Mouse (Mus musculus): ENCODE results near the gene Anpep. TPM values are rescaled to one million over a fixed set of nuclear protein-coding genes. Genes with fewer than 3 reads are reported as not detected.

Gene Anpep
- polyA plus RNA-seq (2015; fragmentation: Nextera tagmentation; extraction: Ambion mirVana): 16.8 and 26.6 TPM in 2 replicates

- Histone ChIP-seq H3K36me3 (ENCODE audit: control insufficient read depth, insufficient read depth) (no peaks in the 10 kb centered on the region), H3K4me1 (ENCODE audit: control insufficient read depth, low read depth, low read length) (no peaks in the 10 kb centered on the region), H3K27ac (ENCODE audit: low read length) (no peak within 1 kb of the TSS), H3K9me3 (replicated peaks; ENCODE audit: control insufficient read depth, low read length) (no peaks in the 10 kb centered on the region), H3K9ac (ENCODE audit: low read depth, low read length) (no peak within 1 kb of the TSS), H3K4me3 (ENCODE audit: low read depth, low read length) (no peak within 1 kb of the TSS), H3K4me2 (ENCODE audit: low read depth, low read length) (no peak within 1 kb of the TSS), H3K27me3 (ENCODE audit: control insufficient read depth, insufficient read depth, low read depth, low read length) (no peaks in the 10 kb centered on the region)
- 64% methylated on average over 9 of the region's 9 CpGs for WGBS (ENCODE audit: insufficient replicate concordance)
- ATAC-seq (ENCODE audit: low read depth): no peak
Measured at GRCm38 (mm10) chr7:79860811-79861210, at the start of gene Anpep. TSS of gene Anpep (minus strand) at chr7:79861059.

DNA sequence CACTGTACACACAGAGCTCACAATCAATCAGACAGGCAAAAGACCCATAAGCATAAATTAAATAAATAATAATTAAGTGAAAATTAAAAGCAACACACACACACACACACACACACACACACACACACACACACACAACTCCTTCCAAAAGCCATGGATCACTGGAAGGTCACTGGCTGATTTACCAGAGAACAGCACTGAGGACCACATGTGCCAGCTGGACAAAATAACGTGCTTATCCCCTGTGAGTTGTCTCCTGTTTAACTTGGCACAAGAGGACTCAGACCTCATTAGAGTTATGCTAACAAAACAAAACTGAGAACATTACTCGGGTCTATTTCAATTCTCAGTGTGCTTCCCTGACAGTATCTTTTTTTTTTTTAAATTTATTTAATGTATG, 46.5 kb upstream of the Anpep start:
- Histone ChIP-seq H3K4me2 (ENCODE audit: low read depth, low read length) (no peak overlapping the region), H3K4me3 (ENCODE audit: low read depth, low read length) (no peak overlapping the region), H3K27me3 (ENCODE audit: control insufficient read depth, insufficient read depth, low read depth, low read length) (no peaks in the 10 kb centered on the region), H3K36me3 (ENCODE audit: control insufficient read depth, insufficient read depth) (peaks cover 4% of the 10 kb centered on the region; the same call in 1 of the 2 replicates), H3K4me1 (ENCODE audit: control insufficient read depth, low read depth, low read length) (peaks cover 2% of the 10 kb centered on the region; the same call in 1 of the 2 replicates), H3K27ac (ENCODE audit: low read length) (no peak overlapping the region), H3K9ac (ENCODE audit: low read depth, low read length) (no peak overlapping the region), H3K9me3 (replicated peaks; ENCODE audit: control insufficient read depth, low read length) (no peaks in the 10 kb centered on the region)
- ATAC-seq (ENCODE audit: low read depth): no peak
- 59% methylated on average over 2 of the region's 2 CpGs for WGBS (ENCODE audit: insufficient replicate concordance)

DNA sequence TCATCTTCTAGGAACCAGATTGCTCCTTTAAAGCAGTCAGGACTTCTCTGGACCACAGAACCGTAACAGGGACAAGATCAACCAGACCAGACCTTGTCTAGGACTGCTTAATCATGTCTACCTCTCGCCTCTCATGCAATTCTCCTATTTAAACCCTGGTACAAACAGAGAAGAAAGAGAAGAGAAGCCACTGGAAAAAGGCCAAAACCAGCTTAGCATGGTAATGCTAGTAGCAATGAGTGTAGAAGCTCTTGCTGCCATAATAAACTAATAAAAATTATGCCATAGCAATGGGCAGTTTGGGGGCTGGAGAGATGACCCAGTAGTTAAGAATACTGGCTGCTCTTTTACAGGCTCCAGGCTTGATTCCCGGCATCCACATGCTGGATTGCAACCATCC, 46.1 kb upstream of the Anpep start:
- Histone ChIP-seq H3K36me3 (ENCODE audit: control insufficient read depth, insufficient read depth) (peaks cover 4% of the 10 kb centered on the region; the same call in 1 of the 2 replicates), H3K27ac (ENCODE audit: low read length) (no peak overlapping the region), H3K9me3 (replicated peaks; ENCODE audit: control insufficient read depth, low read length) (no peaks in the 10 kb centered on the region), H3K27me3 (ENCODE audit: control insufficient read depth, insufficient read depth, low read depth, low read length) (no peaks in the 10 kb centered on the region), H3K4me2 (ENCODE audit: low read depth, low read length) (no peak overlapping the region), H3K4me1 (ENCODE audit: control insufficient read depth, low read depth, low read length) (peaks cover 2% of the 10 kb centered on the region; the same call in 1 of the 2 replicates), H3K4me3 (ENCODE audit: low read depth, low read length) (no peak overlapping the region), H3K9ac (ENCODE audit: low read depth, low read length) (no peak overlapping the region)
- no peak for ATAC-seq (ENCODE audit: low read depth)
- WGBS (ENCODE audit: insufficient replicate concordance): 69% methylated on average over 3 of the region's 3 CpGs

DNA sequence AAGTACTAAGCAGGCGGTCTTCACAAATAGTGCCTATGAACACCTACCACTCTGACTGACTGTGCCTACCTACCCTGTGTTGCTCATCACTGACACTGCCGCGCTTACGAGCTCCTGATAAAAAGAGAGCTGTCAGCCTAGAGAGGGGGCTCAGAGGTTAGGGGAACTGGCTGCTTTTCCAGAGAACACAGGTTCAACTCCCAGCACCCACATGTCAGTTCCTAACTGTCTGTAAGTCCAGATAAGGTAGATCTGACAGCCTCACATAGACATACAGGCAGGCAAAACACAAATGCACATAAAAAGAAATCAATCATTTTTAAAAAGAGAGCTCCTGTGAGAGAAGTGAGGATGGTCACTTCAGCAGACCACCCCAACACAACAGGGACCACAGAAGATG, 44.3 kb upstream of the Anpep start:
- no peak overlapping the region for H3K4me2 ChIP-seq (ENCODE audit: low read depth, low read length)
- H3K9ac ChIP-seq (ENCODE audit: low read depth, low read length): no peak overlapping the region
- peaks cover 4% of the 10 kb centered on the region; the same call in 1 of the 2 replicates for H3K36me3 ChIP-seq (ENCODE audit: control insufficient read depth, insufficient read depth)
- no peaks in the 10 kb centered on the region for H3K27me3 ChIP-seq (ENCODE audit: control insufficient read depth, insufficient read depth, low read depth, low read length)
- WGBS (ENCODE audit: insufficient replicate concordance): 59% methylated on average over 4 of the region's 4 CpGs
- no peak for ATAC-seq (ENCODE audit: low read depth)
- no peak overlapping the region for H3K4me3 ChIP-seq (ENCODE audit: low read depth, low read length)
- H3K9me3 ChIP-seq (replicated peaks; ENCODE audit: control insufficient read depth, low read length): no peaks in the 10 kb centered on the region
- no peak overlapping the region for H3K27ac ChIP-seq (ENCODE audit: low read length)
- peaks cover 2% of the 10 kb centered on the region; the same call in 1 of the 2 replicates for H3K4me1 ChIP-seq (ENCODE audit: control insufficient read depth, low read depth, low read length)

DNA sequence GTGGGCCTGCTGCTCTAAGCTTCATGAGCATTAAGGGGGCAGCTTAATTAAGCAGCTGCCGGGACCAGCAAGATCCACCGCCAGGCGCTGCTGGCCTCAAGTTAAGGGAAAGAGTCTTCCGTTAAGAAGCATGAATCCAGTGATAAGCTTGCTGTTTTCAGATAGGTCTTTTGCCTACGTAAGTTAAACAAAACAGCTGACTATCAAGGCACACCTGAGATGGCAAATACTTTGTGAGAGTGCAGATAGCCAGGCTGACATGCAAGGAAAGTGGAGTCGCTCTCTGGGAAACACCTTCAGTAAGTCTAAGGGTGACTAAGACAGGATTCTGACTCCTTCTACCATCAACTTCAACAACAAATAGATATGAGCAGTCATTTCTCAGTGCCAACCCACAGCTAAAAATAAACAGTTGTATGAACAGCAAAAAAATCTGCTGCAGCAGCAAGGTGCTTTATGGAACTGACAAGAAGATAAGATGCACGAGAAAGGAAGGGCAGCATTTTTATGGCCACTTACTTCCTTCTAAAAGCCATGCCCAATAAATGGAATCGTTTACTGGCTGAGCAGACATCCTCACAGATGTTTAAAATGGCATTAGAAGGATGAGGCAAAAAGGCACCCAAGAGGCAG, 42.4 kb upstream of the Anpep start:
- 0 out of 2 replicates have a peak, but pooled peaks have one; percentile 21 for ATAC-seq (ENCODE audit: low read depth)
- H3K36me3 ChIP-seq (ENCODE audit: control insufficient read depth, insufficient read depth): no peaks in the 10 kb centered on the region
- 27% methylated on average over 8 of the region's 8 CpGs for WGBS (ENCODE audit: insufficient replicate concordance)
- H3K4me2 ChIP-seq (ENCODE audit: low read depth, low read length): no peak overlapping the region
- no peak overlapping the region for H3K27ac ChIP-seq (ENCODE audit: low read length)
- H3K4me3 ChIP-seq (ENCODE audit: low read depth, low read length): no peak overlapping the region
- H3K9me3 ChIP-seq (replicated peaks; ENCODE audit: control insufficient read depth, low read length): no peaks in the 10 kb centered on the region
- H3K9ac ChIP-seq (ENCODE audit: low read depth, low read length): no peak overlapping the region
- H3K4me1 ChIP-seq (ENCODE audit: control insufficient read depth, low read depth, low read length): peaks cover 2% of the 10 kb centered on the region; the same call in 1 of the 2 replicates
- H3K27me3 ChIP-seq (ENCODE audit: control insufficient read depth, insufficient read depth, low read depth, low read length): no peaks in the 10 kb centered on the region

GRCm38 (mm10) chr7:79900753-79901152, 39.9 kb upstream of the Anpep start:
- no peak overlapping the region for H3K9ac ChIP-seq (ENCODE audit: low read depth, low read length)
- 56% methylated on average over 6 of the region's 6 CpGs for WGBS (ENCODE audit: insufficient replicate concordance)
- H3K27ac ChIP-seq (ENCODE audit: low read length): no peak overlapping the region
- H3K36me3 ChIP-seq (ENCODE audit: control insufficient read depth, insufficient read depth): no peaks in the 10 kb centered on the region
- no peaks in the 10 kb centered on the region for H3K27me3 ChIP-seq (ENCODE audit: control insufficient read depth, insufficient read depth, low read depth, low read length)
- H3K4me1 ChIP-seq (ENCODE audit: control insufficient read depth, low read depth, low read length): peaks cover 2% of the 10 kb centered on the region; the same call in 1 of the 2 replicates
- H3K4me3 ChIP-seq (ENCODE audit: low read depth, low read length): no peak overlapping the region
- no peaks in the 10 kb centered on the region for H3K9me3 ChIP-seq (replicated peaks; ENCODE audit: control insufficient read depth, low read length)
- peak; percentile 30; the same call in 1 of the 2 replicates for ATAC-seq (ENCODE audit: low read depth)
- no peak overlapping the region for H3K4me2 ChIP-seq (ENCODE audit: low read depth, low read length)

GRCm38 (mm10) chr7:79895225-79895624, 34.4 kb upstream of the Anpep start:
- H3K9me3 ChIP-seq (replicated peaks; ENCODE audit: control insufficient read depth, low read length): no peaks in the 10 kb centered on the region
- H3K27me3 ChIP-seq (ENCODE audit: control insufficient read depth, insufficient read depth, low read depth, low read length): no peaks in the 10 kb centered on the region
- no peak overlapping the region for H3K4me2 ChIP-seq (ENCODE audit: low read depth, low read length)
- H3K9ac ChIP-seq (ENCODE audit: low read depth, low read length): no peak overlapping the region
- no peak for ATAC-seq (ENCODE audit: low read depth)
- no peak overlapping the region for H3K27ac ChIP-seq (ENCODE audit: low read length)
- no peaks in the 10 kb centered on the region for H3K4me1 ChIP-seq (ENCODE audit: control insufficient read depth, low read depth, low read length)
- no peak overlapping the region for H3K4me3 ChIP-seq (ENCODE audit: low read depth, low read length)
- H3K36me3 ChIP-seq (ENCODE audit: control insufficient read depth, insufficient read depth): no peaks in the 10 kb centered on the region
- 69% methylated on average over 3 of the region's 3 CpGs for WGBS (ENCODE audit: insufficient replicate concordance)

DNA sequence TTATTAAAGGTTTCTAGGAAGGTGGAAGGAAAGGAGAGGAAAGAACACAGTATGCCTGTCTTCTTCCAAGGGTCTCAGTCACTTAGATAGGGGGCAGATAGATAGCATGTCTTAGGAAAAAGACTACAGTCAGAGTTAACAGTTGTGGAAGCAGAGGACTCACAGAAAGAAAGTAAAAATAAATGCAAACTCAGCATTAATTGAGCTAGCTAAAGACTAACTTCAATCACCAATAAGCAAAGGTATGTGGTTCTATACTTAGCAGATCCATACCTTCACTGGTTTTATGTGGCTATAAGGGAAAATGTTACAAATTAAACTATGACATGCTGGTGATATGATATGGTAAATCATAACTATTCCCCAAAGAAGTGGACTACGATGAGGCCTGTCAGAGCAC, 33.9 kb upstream of the Anpep start:
- no peaks in the 10 kb centered on the region for H3K9me3 ChIP-seq (replicated peaks; ENCODE audit: control insufficient read depth, low read length)
- 74% methylated on average over 1 of the region's 1 CpGs for WGBS (ENCODE audit: insufficient replicate concordance)
- H3K4me1 ChIP-seq (ENCODE audit: control insufficient read depth, low read depth, low read length): no peaks in the 10 kb centered on the region
- H3K27me3 ChIP-seq (ENCODE audit: control insufficient read depth, insufficient read depth, low read depth, low read length): no peaks in the 10 kb centered on the region
- ATAC-seq (ENCODE audit: low read depth): no peak
- no peak overlapping the region for H3K4me3 ChIP-seq (ENCODE audit: low read depth, low read length)
- H3K4me2 ChIP-seq (ENCODE audit: low read depth, low read length): no peak overlapping the region
- no peak overlapping the region for H3K9ac ChIP-seq (ENCODE audit: low read depth, low read length)
- no peak overlapping the region for H3K27ac ChIP-seq (ENCODE audit: low read length)
- H3K36me3 ChIP-seq (ENCODE audit: control insufficient read depth, insufficient read depth): no peaks in the 10 kb centered on the region

DNA sequence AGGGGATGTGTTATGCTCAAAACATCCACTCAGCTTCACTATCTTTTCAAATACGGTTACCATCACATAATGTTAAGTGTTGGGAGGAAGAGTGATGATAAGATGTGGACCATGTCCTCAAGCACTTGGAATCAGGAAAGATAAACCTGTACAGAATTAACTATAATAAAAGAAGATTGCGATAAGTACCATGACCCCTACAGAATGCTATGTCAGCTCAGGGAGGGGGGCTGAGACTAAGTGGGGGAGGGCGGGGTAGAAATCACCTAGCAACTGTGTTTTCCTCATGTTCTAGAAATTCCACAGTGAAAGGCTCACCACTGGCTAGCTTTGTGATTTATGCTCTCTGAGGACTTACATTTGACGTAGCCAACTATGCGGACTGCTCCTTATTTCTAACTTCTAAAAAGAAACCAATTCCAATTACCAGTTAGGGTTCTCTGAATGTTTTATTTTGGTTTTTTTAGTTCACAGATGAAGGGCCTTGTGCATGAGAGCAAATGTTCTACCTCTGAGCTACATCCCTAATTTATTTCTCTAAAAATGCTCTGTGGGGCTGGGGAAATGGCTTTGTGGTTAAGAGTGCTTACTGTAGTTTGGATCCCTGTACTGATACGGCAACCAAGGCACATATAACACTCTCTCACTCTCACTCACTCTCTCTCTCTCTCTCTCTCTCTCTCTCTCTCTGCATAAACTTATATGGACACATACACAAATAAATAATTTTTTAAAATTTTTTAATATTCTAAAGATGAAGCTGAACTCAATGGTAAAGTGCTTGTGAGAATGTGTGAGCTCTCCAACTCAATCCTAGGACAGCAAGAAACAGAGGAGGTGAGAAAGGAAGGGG, 31.9 kb upstream of the Anpep start:
- no peak overlapping the region for H3K27ac ChIP-seq (ENCODE audit: low read length)
- no peak overlapping the region for H3K4me3 ChIP-seq (ENCODE audit: low read depth, low read length)
- no peaks in the 10 kb centered on the region for H3K36me3 ChIP-seq (ENCODE audit: control insufficient read depth, insufficient read depth)
- WGBS (ENCODE audit: insufficient replicate concordance): 75% methylated on average over 6 of the region's 6 CpGs
- no peak for ATAC-seq (ENCODE audit: low read depth)
- no peak overlapping the region for H3K4me2 ChIP-seq (ENCODE audit: low read depth, low read length)
- no peak overlapping the region for H3K9ac ChIP-seq (ENCODE audit: low read depth, low read length)
- no peaks in the 10 kb centered on the region for H3K27me3 ChIP-seq (ENCODE audit: control insufficient read depth, insufficient read depth, low read depth, low read length)
- no peaks in the 10 kb centered on the region for H3K4me1 ChIP-seq (ENCODE audit: control insufficient read depth, low read depth, low read length)
- H3K9me3 ChIP-seq (replicated peaks; ENCODE audit: control insufficient read depth, low read length): no peaks in the 10 kb centered on the region

Data from liver, embryonic 16.5 days (tissue).